Mouse (Mus musculus) cerebellum, adult 2 months (tissue): ENCODE measurements at regions not wholly inside any gene's neighbourhood (a gene's known extent, or its start where the extent isn't known, plus 50 kb on each side); places are given as distances from the start of the nearest gene placed in this dataset.

Source experiments
- CTCF ChIP-seq: fragments of 200-500 bp; IDR thresholded peaks from 2 replicates; pipeline ENCODE4 v1.5.1; 2011; ENCODE audit warnings: low read depth, mild to moderate bottlenecking, control low read depth, low read length, moderate library complexity, borderline replicate concordance; ENCODE audit not compliant: insufficient read depth
- POLR2A ChIP-seq: fragments of 200-500 bp; IDR thresholded peaks from 2 replicates; pipeline ENCODE4 v1.6.1; 2011; ENCODE audit warnings: low read length, control low read depth, borderline replicate concordance; ENCODE audit not compliant: insufficient read depth

GRCm38 (mm10) chr5:149874342-149874741 is 144.1 kb upstream of the Rxfp2 start:
- no peak for TF ChIP-seq POLR2A
- TF ChIP-seq CTCF: no peak
